Mouse (Mus musculus) splenic B cell, adult 2 months (primary cell): Measurements from ENCODE around the gene Cd69.
A peak's percentile ranks its signal among the peaks of the same experiment; 100 is the strongest.

ENCODE experiments used
- DNase-seq: peaks from one replicate; pipeline ENCODE4 v3.0.0-alpha.2; 2011; ENCODE audit warnings: low read depth, low spot score
- H3K27me3 ChIP-seq: 2 replicates; pipeline ENCODE4 v1.6.1; 2012; ENCODE audit warnings: mild to moderate bottlenecking, low read length, moderate library complexity, mixed read lengths; ENCODE audit not compliant: control insufficient read depth, poor library complexity, insufficient read depth, severe bottlenecking
- H3K36me3 ChIP-seq: 2 replicates; pipeline ENCODE4 v1.6.1; 2012; ENCODE audit warnings: mild to moderate bottlenecking, low read length, moderate library complexity, mixed read lengths; ENCODE audit not compliant: control insufficient read depth, poor library complexity, insufficient read depth, severe bottlenecking

The Cd69 gene

GRCm38 (mm10) chr6:129275220-129275619 lies at the start of gene Cd69:
Gene Cd69, minus strand, starts transcription at chr6:129275436.
- Histone ChIP-seq H3K27me3 (no peaks in the 10 kb centered on the region), H3K36me3 (peaks cover 2% of the 10 kb centered on the region; the same call in 1 of the 2 replicates)
- peak; percentile 97 for DNase-seq

GRCm38 (mm10) chr6:129319331-129319730 lies 44.1 kb upstream of the Cd69 start:
- Histone ChIP-seq H3K36me3 (no peaks in the 10 kb centered on the region), H3K27me3 (no peaks in the 10 kb centered on the region)
- no peak for DNase-seq

GRCm38 (mm10) chr6:129318395-129318794 lies 43.2 kb upstream of the Cd69 start:
- Histone ChIP-seq H3K27me3 (no peaks in the 10 kb centered on the region), H3K36me3 (no peaks in the 10 kb centered on the region)
- peak; percentile 65 for DNase-seq

GRCm38 (mm10) chr6:129316463-129316862 lies 41.2 kb upstream of the Cd69 start:
- H3K27me3 ChIP-seq: no peaks in the 10 kb centered on the region
- no peak for DNase-seq
- no peaks in the 10 kb centered on the region for H3K36me3 ChIP-seq

DNA sequence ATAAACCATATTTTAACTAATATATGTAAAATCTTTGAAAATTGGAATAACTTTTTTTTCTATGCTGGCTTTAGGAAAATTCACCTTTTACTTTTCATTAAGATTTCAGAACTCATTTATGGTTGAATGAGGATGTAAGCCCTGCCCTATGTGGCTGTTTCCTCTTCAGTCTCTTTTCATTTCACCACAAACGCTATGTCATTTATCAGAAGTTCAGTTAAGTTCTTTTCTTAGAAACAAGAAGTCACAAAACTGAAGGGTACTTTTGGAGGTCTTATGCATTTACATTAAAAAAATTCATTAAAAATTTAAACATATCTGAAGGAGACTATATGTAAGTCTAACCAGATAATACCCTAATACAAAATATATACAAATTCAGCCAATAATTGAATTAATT lies 40.5 kb upstream of the Cd69 start:
- Histone ChIP-seq H3K27me3 (no peaks in the 10 kb centered on the region), H3K36me3 (no peaks in the 10 kb centered on the region)
- peak; percentile 61 for DNase-seq

DNA sequence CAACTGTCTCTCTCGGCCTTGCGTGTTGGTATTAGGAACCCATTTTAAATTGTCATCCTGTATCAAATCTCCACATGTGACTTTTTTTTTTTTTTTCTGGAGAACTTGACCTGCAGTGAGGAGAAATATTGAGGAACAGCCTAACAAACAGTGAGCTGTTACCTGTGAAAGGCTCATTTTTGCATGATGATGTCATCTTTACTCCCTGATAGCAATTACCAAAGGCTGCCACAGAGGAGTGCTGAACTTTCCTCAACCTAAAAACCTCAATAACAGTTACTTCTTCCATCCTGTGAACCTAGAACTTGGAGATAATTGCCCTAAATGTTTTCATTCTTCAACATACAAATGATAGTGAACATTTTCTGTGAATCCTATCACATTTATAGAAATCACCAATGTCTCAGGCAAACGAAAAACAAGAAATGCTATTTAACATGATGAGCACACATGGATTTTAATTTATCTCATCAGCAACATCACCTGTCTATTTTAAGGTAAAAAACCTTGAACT lies 39.5 kb upstream of the Cd69 start:
- Histone ChIP-seq H3K36me3 (no peaks in the 10 kb centered on the region), H3K27me3 (no peaks in the 10 kb centered on the region)
- no peak for DNase-seq

- DNase-seq: no peak
- Histone ChIP-seq H3K36me3 (no peaks in the 10 kb centered on the region), H3K27me3 (no peaks in the 10 kb centered on the region)
Observed at GRCm38 (mm10) chr6:129312499-129312898, 37.3 kb upstream of the Cd69 start.

GRCm38 (mm10) chr6:129304180-129304579 lies 28.9 kb upstream of the Cd69 start:
- DNase-seq: no peak
- Histone ChIP-seq H3K36me3 (no peaks in the 10 kb centered on the region), H3K27me3 (no peaks in the 10 kb centered on the region)

GRCm38 (mm10) chr6:129288708-129289107 lies 13.5 kb upstream of the Cd69 start:
- DNase-seq: no peak
- H3K36me3 ChIP-seq: no peaks in the 10 kb centered on the region
- H3K27me3 ChIP-seq: no peaks in the 10 kb centered on the region

DNA sequence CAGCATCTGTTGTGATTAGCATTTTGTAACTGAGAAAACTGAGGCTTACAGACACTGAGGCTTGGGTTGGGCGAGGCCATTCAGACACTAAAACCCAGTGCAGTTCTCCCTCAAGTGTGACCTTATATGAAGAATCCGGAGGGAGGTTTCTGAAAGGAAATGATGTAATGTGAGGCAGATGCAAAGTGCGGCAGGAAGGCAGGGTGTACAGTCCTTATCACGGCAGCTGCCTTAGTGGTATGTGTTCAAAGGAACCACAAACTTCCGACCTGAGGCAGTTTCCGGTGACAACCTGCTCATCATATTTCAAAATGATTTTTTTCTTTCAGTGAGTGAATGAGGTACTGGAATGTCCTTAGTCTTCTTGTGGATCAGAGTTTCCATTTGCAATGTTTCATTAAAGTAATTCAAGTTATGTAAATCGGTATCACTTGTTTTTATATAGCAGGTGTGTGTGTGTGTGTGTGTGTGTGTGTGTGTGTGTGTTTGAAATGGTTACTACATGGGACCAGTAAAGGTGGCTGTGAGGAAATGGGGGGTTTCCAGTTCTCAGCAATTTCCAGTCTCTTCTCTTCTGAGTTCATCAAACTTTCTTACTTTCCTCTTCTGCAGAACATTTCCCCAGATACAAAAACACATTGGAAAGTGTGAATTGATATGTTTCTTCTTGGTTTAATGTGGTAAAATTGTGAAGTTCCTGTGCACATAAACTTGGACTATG lies 9.3 kb upstream of the Cd69 start:
- no peaks in the 10 kb centered on the region for H3K27me3 ChIP-seq
- H3K36me3 ChIP-seq: no peaks in the 10 kb centered on the region
- peak; percentile 95 for DNase-seq

- Histone ChIP-seq H3K36me3 (no peaks in the 10 kb centered on the region), H3K27me3 (no peaks in the 10 kb centered on the region)
- peak; percentile 71 for DNase-seq
Observed at GRCm38 (mm10) chr6:129283271-129283670, 8.0 kb upstream of the Cd69 start.

DNA sequence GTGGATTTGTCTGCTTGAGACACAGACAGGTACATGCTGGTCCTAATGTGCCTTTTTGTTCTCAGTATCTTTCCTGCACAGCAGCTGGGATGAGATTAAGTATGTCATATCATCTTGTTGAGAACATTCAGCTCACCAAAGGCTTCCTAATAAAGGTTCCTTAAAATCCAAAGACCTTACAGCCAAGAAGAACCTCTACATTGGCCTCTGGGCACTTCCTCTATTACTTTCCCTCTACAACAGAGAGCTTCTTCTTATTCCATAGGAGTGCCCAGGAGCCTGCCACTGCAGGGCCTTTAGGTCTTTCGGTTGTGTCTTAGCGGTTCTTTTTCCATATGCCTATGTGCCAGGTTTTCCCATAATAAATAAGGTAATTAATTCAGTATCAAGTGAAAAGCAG lies 1.2 kb upstream of the Cd69 start:
- no peak for DNase-seq
- 0 out of 2 replicates have a peak, but pooled peaks cover 2% of the 10 kb centered on the region for H3K36me3 ChIP-seq

DNA sequence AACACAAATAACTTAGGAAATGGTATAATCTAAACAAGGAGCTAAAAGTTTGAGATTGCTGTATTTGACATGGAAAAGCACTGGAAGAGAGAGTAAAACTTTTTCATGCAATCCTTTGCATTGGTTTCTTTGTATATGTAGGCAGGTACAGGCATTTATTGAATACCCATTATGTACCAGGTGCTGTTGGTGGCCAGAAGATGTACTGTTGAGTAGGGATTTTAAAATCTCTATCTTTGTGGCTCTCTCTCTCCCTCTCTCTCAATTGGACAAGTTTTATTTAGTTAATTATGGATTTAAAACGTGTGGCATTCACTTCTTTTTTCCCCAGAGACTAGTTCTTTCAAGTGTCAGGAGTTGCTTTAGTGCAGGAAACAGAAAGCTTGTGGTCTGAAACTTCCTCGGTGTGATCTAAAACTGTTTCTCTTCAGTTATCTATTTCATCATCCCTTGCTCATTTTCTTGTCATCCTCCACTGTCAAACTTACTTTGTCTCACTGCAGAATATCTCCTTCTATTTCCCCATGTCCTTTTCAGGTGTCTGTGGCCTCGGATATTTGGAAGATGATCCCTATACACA lies 478 bp upstream of the Cd69 start:
- peak; percentile 50 for DNase-seq
- no peaks in the 10 kb centered on the region for H3K27me3 ChIP-seq
- H3K36me3 ChIP-seq: 0 out of 2 replicates have a peak, but pooled peaks cover 2% of the 10 kb centered on the region

More for the DNA sequence above, 1.2 kb upstream of the Cd69 start:
- no peaks in the 10 kb centered on the region for H3K27me3 ChIP-seq

DNA sequence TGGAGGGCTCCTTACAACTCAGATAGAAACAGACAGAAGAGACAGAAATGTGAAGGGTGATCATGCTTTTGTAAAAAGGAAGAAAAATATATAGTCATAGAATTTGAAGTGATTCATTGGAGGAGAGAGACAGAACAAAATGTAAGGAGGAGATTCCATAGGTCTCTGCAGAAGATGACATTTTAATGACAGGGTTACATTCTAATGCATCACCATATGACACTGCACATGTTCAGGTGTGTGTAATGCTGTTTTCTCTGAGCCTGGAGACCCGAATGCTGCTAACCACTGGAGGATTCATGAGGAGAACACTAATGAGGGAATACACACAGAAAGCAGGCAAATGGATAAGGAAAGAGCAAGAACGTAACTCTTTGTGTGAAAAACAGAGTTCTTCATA lies 760 bp downstream of the Cd69 start:
- Histone ChIP-seq H3K36me3 (peaks cover 9% of the 10 kb centered on the region; the same call in 1 of the 2 replicates), H3K27me3 (no peaks in the 10 kb centered on the region)
- peak; percentile 43 for DNase-seq

GRCm38 (mm10) chr6:129273662-129274061 lies 1.6 kb downstream of the Cd69 start:
- peak; percentile 94 for DNase-seq
- peaks cover 14% of the 10 kb centered on the region; the same call in 1 of the 2 replicates for H3K36me3 ChIP-seq
- no peaks in the 10 kb centered on the region for H3K27me3 ChIP-seq
